Mouse (Mus musculus) midbrain, postnatal 0 days (tissue): ENCODE data around the gene Twnk. TPM values are rescaled to one million over a fixed set of nuclear protein-coding genes. Genes with fewer than 3 reads are reported as not detected.

ENCODE experiments used
- ATAC-seq: fragments of 200-750 bp; cut with Nextera tagmentation; 2 replicates; pipeline ENCODE4 v1.8.0; 2017; ENCODE audit warnings: moderate number of reproducible peaks, mild to moderate bottlenecking, moderate TSS enrichment, moderate library complexity; ENCODE audit not compliant: low FRiP score
- DNase-seq: peaks from one replicate; pipeline ENCODE4 v3.0.0-alpha.2; 2015; ENCODE audit warnings: low spot score
- H3K27ac ChIP-seq: fragments of 300-500 bp; sonication (generic); 2 replicates; pipeline ENCODE4 v1.5.1; 2014; ENCODE audit warnings: low read depth, mild to moderate bottlenecking, low read length, mixed read lengths
- H3K27me3 ChIP-seq: fragments of 300-500 bp; sonication (generic); 2 replicates; pipeline ENCODE4 v1.6.1; 2014; ENCODE audit warnings: low read length, control low read depth, mixed read lengths; ENCODE audit not compliant: insufficient read depth
- H3K36me3 ChIP-seq: fragments of 300-500 bp; sonication (generic); 2 replicates; pipeline ENCODE4 v1.6.1; 2014; ENCODE audit warnings: low read length, control low read depth, mixed read lengths; ENCODE audit not compliant: insufficient read depth
- H3K4me1 ChIP-seq: fragments of 300-500 bp; sonication (generic); 2 replicates; pipeline ENCODE4 v1.6.1; 2014; ENCODE audit warnings: mild to moderate bottlenecking, control low read depth, antibody characterized with exemption, low read length, mixed read lengths; ENCODE audit not compliant: insufficient read depth
- H3K4me2 ChIP-seq: fragments of 300-500 bp; sonication (generic); 2 replicates; pipeline ENCODE4 v1.6.1; 2014; ENCODE audit warnings: low read depth, mild to moderate bottlenecking, low read length, mixed read lengths; ENCODE audit not compliant: poor library complexity, severe bottlenecking
- H3K4me3 ChIP-seq: fragments of 300-500 bp; sonication (generic); 2 replicates; pipeline ENCODE4 v1.5.1; 2014; ENCODE audit warnings: low read depth, mild to moderate bottlenecking, low read length, moderate library complexity
- H3K9ac ChIP-seq: fragments of 300-500 bp; sonication (generic); replicated peaks from 2 replicates; pipeline ENCODE4 v1.6.1; 2014; ENCODE audit warnings: mild to moderate bottlenecking, low read length, moderate library complexity, mixed read lengths; ENCODE audit not compliant: poor library complexity, severe bottlenecking
- H3K9me3 ChIP-seq: fragments of 300-500 bp; sonication (generic); 2 replicates; pipeline ENCODE4 v1.6.1; 2016; ENCODE audit warnings: low read length, control low read depth
- CTCF ChIP-seq: IDR thresholded peaks from 2 replicates; pipeline ENCODE4 v1.5.1; 2016; ENCODE audit warnings: antibody characterized with exemption, mild to moderate bottlenecking
- WGBS: fragments of 180-500 bp; shearing (Covaris S2); extraction: QIAGEN DNeasy Blood & Tissue Kit; methylation state at CpG from one replicate; pipeline ENCODE4 v1.1.7; 2014; 5-methylcytosine and 5-hydroxymethylcytosine counted together
- polyA plus RNA-seq: library from polyadenylated mRNA; unstranded; fragments of >200 nt; fragmentation: Nextera tagmentation; extraction: Ambion mirVana; gene quantifications from 2 replicates; pipeline ENCODE4 v1.2.1, GENCODE M21; 2015
- total RNA-seq: library from RNA; depleted of rRNA; stranded (reverse); fragments of >200 nt; gene quantifications from 2 replicates; pipeline ENCODE4 v1.2.3, GENCODE M21; 2014

Twnk gene
- total and polyA plus RNA-seq, 2 experiments from 2014 or later = 6.1 to 6.8 TPM

- Histone ChIP-seq H3K4me3 (no peak overlapping the region), H3K36me3 (peaks cover 46% of the 10 kb centered on the region), H3K9me3 (no peaks in the 10 kb centered on the region), H3K27me3 (no peaks in the 10 kb centered on the region), H3K9ac (no peak overlapping the region), H3K27ac (no peak overlapping the region), H3K4me2 (no peak overlapping the region), H3K4me1 (no peaks in the 10 kb centered on the region)
- WGBS = 97% methylated on average over 2 of the region's 2 CpGs
- DNase-seq = no peak
- ATAC-seq = no peak
- no peak for TF ChIP-seq CTCF
Measured at GRCm38 (mm10) chr19:44980787-44981186, 24.7 kb upstream of the Twnk start.

DNA sequence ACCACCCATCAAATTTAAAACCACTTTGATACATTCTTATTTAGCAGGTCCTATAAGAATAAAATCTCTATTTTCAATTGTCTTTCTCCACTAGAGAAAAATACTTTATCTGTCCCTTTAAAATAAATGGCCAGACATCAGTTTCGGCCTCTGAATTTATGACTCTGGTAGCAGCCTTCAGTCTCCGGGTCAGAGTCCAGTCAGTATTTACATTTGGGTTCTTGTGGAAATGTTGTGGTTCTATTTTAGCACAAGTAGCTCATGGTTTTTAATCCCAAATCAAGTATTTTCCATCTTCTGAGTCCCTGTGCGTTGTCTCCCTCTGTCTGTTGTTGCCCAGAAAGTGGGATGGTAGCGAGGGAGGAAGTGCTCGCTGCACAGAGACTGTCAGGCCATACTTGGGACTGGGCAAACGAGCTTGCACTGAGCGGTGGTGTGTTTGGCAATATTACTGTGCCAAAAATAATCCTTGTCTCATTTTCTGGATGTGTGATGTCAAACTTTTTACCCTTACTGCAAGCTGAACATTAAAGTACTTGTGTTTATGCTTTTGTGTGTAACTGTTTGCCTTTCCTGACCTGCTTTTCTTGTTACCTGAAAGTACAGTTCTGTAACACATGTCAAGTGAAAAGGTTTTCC lies 22.9 kb upstream of the Twnk start:
- no peaks in the 10 kb centered on the region for H3K4me1 ChIP-seq
- DNase-seq (no peak), ATAC-seq (no peak)
- no peaks in the 10 kb centered on the region for H3K9me3 ChIP-seq
- peaks cover 28% of the 10 kb centered on the region for H3K36me3 ChIP-seq
- no peak overlapping the region for H3K27ac ChIP-seq
- H3K4me2 ChIP-seq = no peak overlapping the region
- H3K27me3 ChIP-seq = no peaks in the 10 kb centered on the region
- 79% methylated on average over 7 of the region's 7 CpGs for WGBS
- TF ChIP-seq CTCF = no peak
- no peak overlapping the region for H3K4me3 ChIP-seq
- no peak overlapping the region for H3K9ac ChIP-seq

DNA sequence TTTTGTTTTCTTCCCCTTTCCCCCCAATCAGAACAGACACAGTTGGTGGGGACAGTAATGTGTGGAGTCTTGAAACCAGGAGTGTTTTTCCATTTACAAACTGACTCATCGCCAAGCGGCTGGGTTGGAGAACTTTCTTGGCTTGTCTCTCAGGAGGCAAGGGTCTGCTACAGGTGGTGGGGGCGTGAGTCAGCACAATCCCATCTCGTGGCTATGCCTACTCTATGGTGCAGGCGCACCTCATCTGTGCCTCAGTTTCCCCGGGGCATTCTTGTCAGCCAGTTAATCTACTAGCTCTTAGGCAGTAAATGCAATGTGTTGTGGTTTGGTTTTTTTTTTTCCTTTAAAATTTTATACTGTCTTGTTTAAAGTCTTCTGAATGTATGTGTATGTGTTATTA lies 22.1 kb upstream of the Twnk start:
- 89% methylated on average over 6 of the region's 6 CpGs for WGBS
- no peak for DNase-seq
- Histone ChIP-seq H3K27ac (no peak overlapping the region), H3K9me3 (no peaks in the 10 kb centered on the region), H3K27me3 (no peaks in the 10 kb centered on the region), H3K4me3 (no peak overlapping the region), H3K4me1 (no peaks in the 10 kb centered on the region), H3K4me2 (no peak overlapping the region), H3K36me3 (peaks cover 24% of the 10 kb centered on the region), H3K9ac (no peak overlapping the region)
- no peak for ATAC-seq
- TF ChIP-seq CTCF = no peak

GRCm38 (mm10) chr19:44984420-44984819 lies 21.0 kb upstream of the Twnk start:
- no peaks in the 10 kb centered on the region for H3K9me3 ChIP-seq
- H3K9ac ChIP-seq = no peak overlapping the region
- H3K4me1 ChIP-seq = no peaks in the 10 kb centered on the region
- peaks cover 17% of the 10 kb centered on the region for H3K36me3 ChIP-seq
- H3K4me2 ChIP-seq = no peak overlapping the region
- WGBS = 97% methylated on average over 4 of the region's 4 CpGs
- H3K27me3 ChIP-seq = no peaks in the 10 kb centered on the region
- no peak for TF ChIP-seq CTCF
- no peak overlapping the region for H3K27ac ChIP-seq
- DNase-seq (no peak), ATAC-seq (no peak)
- H3K4me3 ChIP-seq = no peak overlapping the region

DNA sequence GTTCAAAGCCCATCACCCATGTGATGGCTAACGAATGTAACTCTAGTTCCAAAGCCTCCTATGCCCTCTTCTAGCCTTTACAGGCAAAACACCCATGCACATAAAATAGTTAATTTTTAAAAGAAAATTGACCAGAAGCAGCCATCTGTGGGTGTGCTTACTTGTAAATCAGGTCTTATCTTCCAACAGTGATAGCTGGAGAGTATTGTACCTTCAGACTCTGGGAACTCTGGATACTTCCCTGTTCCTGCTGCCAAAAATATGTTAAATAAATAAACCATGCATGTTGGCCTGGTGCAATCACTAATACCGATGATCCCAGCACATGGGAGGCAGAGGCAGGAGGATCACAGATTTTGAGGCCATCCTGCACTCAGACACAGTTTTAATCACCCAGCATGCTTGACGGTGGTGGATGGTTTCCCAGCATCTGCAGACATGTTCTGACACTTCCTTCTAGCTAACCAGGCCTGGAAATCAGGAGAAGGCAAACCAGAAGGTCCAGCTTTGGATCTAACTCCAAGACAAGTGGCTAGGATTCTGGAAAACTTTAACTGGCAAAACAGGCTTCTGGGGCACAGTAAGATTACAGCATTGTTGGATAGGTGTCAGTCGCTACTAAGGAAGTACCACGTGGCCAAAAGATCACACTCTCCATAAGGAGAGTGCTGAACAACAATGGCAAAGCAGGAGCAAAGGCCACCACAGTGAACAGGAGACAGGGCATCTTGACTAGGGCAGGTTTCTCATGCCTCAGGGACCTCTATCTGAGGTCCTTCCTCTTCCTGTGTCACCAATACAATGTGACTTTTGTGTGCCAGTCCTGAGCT lies 20.1 kb upstream of the Twnk start:
- ATAC-seq (no peak), DNase-seq (no peak)
- peaks cover 11% of the 10 kb centered on the region for H3K36me3 ChIP-seq
- no peak for TF ChIP-seq CTCF
- no peak overlapping the region for H3K27ac ChIP-seq
- H3K9ac ChIP-seq = no peak overlapping the region
- no peaks in the 10 kb centered on the region for H3K27me3 ChIP-seq
- H3K9me3 ChIP-seq = no peaks in the 10 kb centered on the region
- WGBS = 64% methylated on average over 5 of the region's 5 CpGs
- peaks cover 2% of the 10 kb centered on the region; the same call in 1 of the 2 replicates for H3K4me1 ChIP-seq
- no peak overlapping the region for H3K4me2 ChIP-seq
- no peak overlapping the region for H3K4me3 ChIP-seq

GRCm38 (mm10) chr19:44987004-44987403 lies 18.5 kb upstream of the Twnk start:
- H3K27me3 ChIP-seq = no peaks in the 10 kb centered on the region
- no peak overlapping the region for H3K27ac ChIP-seq
- H3K4me2 ChIP-seq = no peak overlapping the region
- H3K4me1 ChIP-seq = peaks cover 10% of the 10 kb centered on the region
- H3K36me3 ChIP-seq = no peaks in the 10 kb centered on the region; the same call in 1 of the 2 replicates
- no peak overlapping the region for H3K9ac ChIP-seq
- TF ChIP-seq CTCF = no peak
- 73% methylated on average over 6 of the region's 6 CpGs for WGBS
- no peak overlapping the region for H3K4me3 ChIP-seq
- no peak for DNase-seq
- H3K9me3 ChIP-seq = no peaks in the 10 kb centered on the region
- ATAC-seq = no peak
